ENCODE assay signal across 23 mouse cellular contexts in genomic region chr19:36665206-36665605, GRCm38 (mm10).
"Had no signal": no experiment of that assay in that cellular context is flagged by ENCODE, and none has a peak within 500 bp of the region (broad histone marks: within the 10 kb centered on the region; RNA-seq: fewer than 3 reads in every experiment).

No protein-coding gene starts in this region.

- H3K36me3 ChIP-seq: limb, embryonic 12.5 days; limb, embryonic 15.5 days; midbrain, embryonic 12.5 days; midbrain, embryonic 15.5 days; neural tube, embryonic 12.5 days; neural tube, embryonic 15.5 days had no signal

- H3K9ac ChIP-seq: limb, embryonic 12.5 days; limb, embryonic 15.5 days; liver, embryonic 14.5 days; liver, postnatal 0 days; lung, embryonic 14.5 days; midbrain, embryonic 12.5 days; midbrain, embryonic 15.5 days; neural tube, embryonic 12.5 days; neural tube, embryonic 15.5 days had no signal

- DNase-seq: kidney, postnatal 25 days; layer of hippocampus, adult 9-11 months; liver, postnatal 0 days; lung, embryonic 14.5 days; right cerebral cortex, adult 18-20 months; right cerebral cortex, postnatal 14 days; right cerebral cortex, postnatal 4 days; thymus, adult 2 months; thymus, postnatal 14 days; thymus, postnatal 4 days had no signal

- H3K27me3 ChIP-seq: limb, embryonic 12.5 days; limb, embryonic 15.5 days; midbrain, embryonic 12.5 days; midbrain, embryonic 15.5 days; neural tube, embryonic 12.5 days; neural tube, embryonic 15.5 days had no signal

- ATAC-seq: lung, postnatal 0 days; midbrain, embryonic 15.5 days had no signal

- H3K27ac ChIP-seq: kidney, postnatal 0 days; layer of hippocampus, adult 2 months; limb, embryonic 12.5 days; limb, embryonic 15.5 days; liver, embryonic 14.5 days; macrophage; midbrain, embryonic 12.5 days; midbrain, embryonic 15.5 days; neural tube, embryonic 12.5 days; neural tube, embryonic 15.5 days; stomach, postnatal 0 days had no signal

- H3K4me1 ChIP-seq: limb, embryonic 15.5 days; midbrain, embryonic 15.5 days; neural tube, embryonic 12.5 days; neural tube, embryonic 15.5 days had no signal

- H3K9me3 ChIP-seq: limb, embryonic 12.5 days; limb, embryonic 15.5 days; midbrain, embryonic 12.5 days; midbrain, embryonic 15.5 days; neural tube, embryonic 12.5 days; neural tube, embryonic 15.5 days had no signal

- H3K4me3 ChIP-seq: layer of hippocampus, adult 2 months; limb, embryonic 12.5 days; limb, embryonic 15.5 days; midbrain, embryonic 12.5 days; midbrain, embryonic 15.5 days; neural tube, embryonic 12.5 days; neural tube, embryonic 15.5 days had no signal

- H3K4me2 ChIP-seq: limb, embryonic 12.5 days; limb, embryonic 15.5 days; liver, embryonic 11.5 days; lung, embryonic 14.5 days; midbrain, embryonic 12.5 days; midbrain, embryonic 15.5 days; neural tube, embryonic 12.5 days; neural tube, embryonic 15.5 days had no signal
